Mouse (Mus musculus) CD4-positive, CD25-positive, alpha-beta regulatory T cell, adult 4 months (primary cell): ENCODE data around the gene Comp. TPM values are rescaled to one million over a fixed set of nuclear protein-coding genes. Genes with fewer than 3 reads are reported as not detected.

Experiments
- polyA plus RNA-seq, 2 experiments: library from polyadenylated mRNA; unstranded; fragments of 100-300 nt; shearing (Covaris generic); gene quantifications; one replicate each; pipeline ENCODE4 v1.2.1; 2017

Gene Comp
- polyA plus RNA-seq, 2 experiments from 2014 or later: 0.28 TPM; not detected in 1

Other genes starting within 250 kb of the Comp start
- gene Nr2c2ap, start 242.2 kb upstream of the Comp start, polyA plus RNA-seq: 10 to 100 TPM; 43.0 to 59.3 TPM
- gene Rfxank, start 234.4 kb upstream of the Comp start, polyA plus RNA-seq: 10 to 100 TPM; 67.2 to 81.8 TPM
- 10 to 100 TPM; 76.8 to 91.1 TPM for gene Borcs8, start 234.1 kb upstream of the Comp start, polyA plus RNA-seq
- 1 to 10 TPM in 1 of 2 experiments, not detected in 1; 1.5 TPM for gene Mef2b, start 233.8 kb upstream of the Comp start, polyA plus RNA-seq
- 10 to 100 TPM; 25.3 to 54.7 TPM for gene Tmem161a, start 201.2 kb upstream of the Comp start, polyA plus RNA-seq
- 1 to 10 TPM; 6.2 to 9.7 TPM for gene Slc25a42, start 161.3 kb upstream of the Comp start, polyA plus RNA-seq
- 10 to 100 TPM; 19.9 to 35.1 TPM for gene Sugp2, start 139.3 kb upstream of the Comp start, polyA plus RNA-seq
- 10 to 100 TPM in 1 of 2 experiments, 1 to 10 TPM in 1; 8.9 to 13.9 TPM for gene Armc6, start 139.1 kb upstream of the Comp start, polyA plus RNA-seq
- 1 to 10 TPM in 1 of 2 experiments, under 1 TPM in 1; 0.62 to 1.6 TPM for gene Homer3, start 90.7 kb upstream of the Comp start, polyA plus RNA-seq
- gene Ddx49, start 71.1 kb upstream of the Comp start, polyA plus RNA-seq: 10 to 100 TPM; 57.8 to 74.2 TPM
- gene Cope, start 71.0 kb upstream of the Comp start, polyA plus RNA-seq: 100 to 1,000 TPM; 321 to 359 TPM
- gene Cers1, start 57.8 kb upstream of the Comp start, polyA plus RNA-seq: not detected
- under 1 TPM in 1 of 2 experiments, not detected in 1; 0.71 TPM for gene Gdf1, start 43.7 kb upstream of the Comp start, polyA plus RNA-seq
- 10 to 100 TPM; 11.4 to 14.5 TPM for gene Upf1, start 20.3 kb upstream of the Comp start, polyA plus RNA-seq
- 1 to 10 TPM; 7.6 to 9.3 TPM for gene Crtc1, start 66.0 kb downstream of the Comp start, polyA plus RNA-seq
- 10 to 100 TPM in 1 of 2 experiments, 1 to 10 TPM in 1; 7.2 to 20.1 TPM for gene Klhl26, start 103.4 kb downstream of the Comp start, polyA plus RNA-seq
- not detected for gene Tmem59l, start 113.8 kb downstream of the Comp start, polyA plus RNA-seq
- not detected for gene Crlf1, start 119.6 kb downstream of the Comp start, polyA plus RNA-seq
- gene Rex1bd, start 133.2 kb downstream of the Comp start, polyA plus RNA-seq: 10 to 100 TPM; 82.2 to 83.2 TPM
- gene Uba52, start 137.2 kb downstream of the Comp start, polyA plus RNA-seq: 1,000 to 10,000 TPM; 3,148 to 3,732 TPM
- 100 to 1,000 TPM; 117 to 159 TPM for gene Fkbp8, start 154.2 kb downstream of the Comp start, polyA plus RNA-seq
- 100 to 1,000 TPM; 146 to 173 TPM for gene Kxd1, start 154.4 kb downstream of the Comp start, polyA plus RNA-seq
- 10 to 100 TPM; 41.4 to 50.4 TPM for gene Ell, start 165.9 kb downstream of the Comp start, polyA plus RNA-seq
- 10 to 100 TPM; 26.0 to 58.7 TPM for gene Isyna1, start 220.8 kb downstream of the Comp start, polyA plus RNA-seq
- gene Ssbp4, start 235.3 kb downstream of the Comp start, polyA plus RNA-seq: 10 to 100 TPM in 1 of 2 experiments, 1 to 10 TPM in 1; 5.9 to 15.0 TPM
- gene Lrrc25, start 242.6 kb downstream of the Comp start, polyA plus RNA-seq: under 1 TPM; 0.43 to 0.89 TPM